Mouse (Mus musculus): ENCODE results near the gene Tmem238. TPM values are rescaled to one million over a fixed set of nuclear protein-coding genes. Genes with fewer than 3 reads are reported as not detected.

Tmem238 gene
- polyA plus RNA-seq, 1 experiment from 2014 or later, result 2.5 TPM

DNA sequence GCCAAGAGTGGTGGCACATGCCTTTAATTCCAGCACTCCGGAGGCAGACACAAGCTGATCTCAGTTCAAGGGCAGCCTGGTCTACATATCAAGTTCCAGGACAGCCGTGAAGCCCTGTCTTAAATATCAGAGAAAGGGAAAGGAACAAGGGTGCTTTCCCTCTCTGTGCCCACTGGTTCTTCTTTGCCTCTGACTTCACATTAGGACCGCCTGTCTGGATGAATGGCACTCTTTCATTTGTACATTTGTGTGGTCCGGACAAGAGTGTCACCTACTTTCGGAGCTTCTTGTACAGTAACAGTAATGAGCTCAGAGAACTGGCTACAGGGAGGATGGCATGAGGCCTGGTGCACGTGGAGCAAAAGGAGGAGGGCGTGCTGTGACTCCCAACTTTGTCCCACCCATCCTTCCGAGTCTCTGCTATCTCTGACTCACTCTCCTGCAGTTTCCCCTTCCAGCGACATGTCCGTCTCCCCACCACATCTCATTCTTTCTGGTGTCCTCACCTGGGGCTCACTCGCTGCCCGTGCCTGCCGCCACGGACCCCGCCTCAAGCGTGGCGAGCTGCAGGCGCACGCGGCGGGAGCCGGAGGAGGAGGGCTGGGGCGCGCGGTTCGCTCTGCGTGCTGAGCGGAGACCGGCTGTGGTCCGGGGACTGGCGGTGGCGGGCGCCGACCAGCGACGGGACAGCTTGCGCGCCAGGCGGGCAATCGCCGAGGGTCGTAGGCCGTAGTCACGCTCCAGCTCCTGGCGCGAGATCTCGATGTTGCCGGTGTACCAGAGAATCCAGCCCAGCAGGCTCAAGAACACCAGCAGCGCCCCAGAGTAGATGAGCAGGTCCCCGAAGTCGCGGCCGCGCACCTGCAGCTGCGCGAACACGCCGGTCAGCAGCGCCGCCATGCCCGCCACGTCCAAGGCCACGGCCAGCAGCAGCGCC is 689 bp downstream of the Tmem238 start:
- Histone ChIP-seq H3K27me3 (peaks cover 44% of the 10 kb centered on the region), H3K27ac (replicated peaks) (peak overlapping the region; percentile 61), H3K9me3 (no peaks in the 10 kb centered on the region), H3K36me3 (0 out of 2 replicates have a peak, but pooled peaks cover 2% of the 10 kb centered on the region), H3K4me3 (peak overlapping the region; percentile 56), H3K9ac (replicated peaks) (peak overlapping the region; percentile 82), H3K4me2 (replicated peaks) (peak overlapping the region; percentile 87), H3K4me1 (peaks cover 13% of the 10 kb centered on the region)
- 2% methylated on average over 64 of the region's 64 CpGs for WGBS
- ATAC-seq (ENCODE audit: low FRiP score, low read depth), result peak; percentile 59

DNA sequence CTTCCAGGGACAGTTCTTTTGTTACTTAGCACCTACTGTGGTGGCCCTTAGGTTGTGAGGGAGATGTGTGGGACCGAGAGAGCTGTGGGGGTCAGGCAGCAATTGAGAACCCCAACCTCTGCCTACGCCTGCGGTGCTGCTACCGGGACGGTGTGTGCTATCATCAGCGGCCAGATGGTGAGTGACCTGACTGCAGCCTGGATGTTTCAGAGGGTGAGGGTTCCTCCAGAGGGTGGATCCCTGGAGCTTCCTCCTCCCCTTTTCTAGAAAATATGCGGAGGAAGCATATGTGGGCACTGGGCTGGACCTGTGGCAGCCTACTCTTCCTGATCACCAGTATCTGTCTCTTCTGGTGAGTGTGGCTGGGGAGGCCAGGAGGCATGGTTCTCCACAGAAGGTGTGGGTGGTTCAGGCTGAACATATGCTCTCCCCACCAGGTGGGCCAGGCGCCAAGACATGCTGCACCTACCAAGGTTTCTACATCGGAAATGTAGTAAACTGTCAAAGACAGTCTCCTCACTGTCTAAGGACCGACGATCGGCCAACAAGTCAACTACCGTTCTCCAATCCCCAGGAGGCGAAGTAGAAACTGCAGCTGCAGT is 5.7 kb downstream of the Tmem238 start:
- Histone ChIP-seq H3K4me1 (peaks cover 14% of the 10 kb centered on the region; the same call in 1 of the 2 replicates), H3K27ac (replicated peaks) (no peak overlapping the region), H3K9me3 (no peaks in the 10 kb centered on the region), H3K9ac (replicated peaks) (no peak overlapping the region), H3K27me3 (peaks cover 46% of the 10 kb centered on the region), H3K36me3 (no peaks in the 10 kb centered on the region), H3K4me3 (no peak overlapping the region), H3K4me2 (replicated peaks) (no peak overlapping the region)
- no peak for ATAC-seq (ENCODE audit: low FRiP score, low read depth)
- WGBS, result 86% methylated on average over 14 of the region's 14 CpGs

DNA sequence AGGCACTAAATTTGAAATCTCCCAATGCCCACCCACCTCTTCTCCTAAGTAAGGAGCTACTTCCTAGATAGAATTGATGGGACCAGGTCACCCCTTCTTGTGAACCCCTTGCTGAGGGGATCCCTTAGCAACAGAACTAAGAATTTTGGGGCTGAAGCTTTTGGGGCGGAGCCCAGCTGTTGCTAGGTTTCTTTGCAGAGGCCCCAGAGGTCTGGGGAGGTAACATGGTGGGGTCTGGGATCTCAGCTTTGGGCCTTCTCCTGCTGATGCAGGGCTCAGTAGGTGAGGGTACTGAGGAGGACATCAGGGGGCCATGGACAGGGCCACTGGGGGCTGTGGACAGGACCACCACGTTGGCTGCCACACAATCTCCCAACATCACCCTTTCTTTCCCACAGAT is 6.7 kb downstream of the Tmem238 start, which contains the start of the genes Il11 and Tmem190:
Il11 (minus strand) TSS at position 101 of the 400 bp plus-strand sequence.
Tmem190 (plus strand) TSS at position 179 of the 400 bp plus-strand sequence.
- Histone ChIP-seq H3K9me3 (no peaks in the 10 kb centered on the region), H3K9ac (replicated peaks) (no peak within 1 kb of the TSS), H3K36me3 (no peaks in the 10 kb centered on the region), H3K4me3 (no peak within 1 kb of the TSS), H3K4me1 (peaks cover 13% of the 10 kb centered on the region), H3K4me2 (replicated peaks) (no peak within 1 kb of the TSS), H3K27me3 (peaks cover 46% of the 10 kb centered on the region), H3K27ac (replicated peaks) (no peak within 1 kb of the TSS)
- 84% methylated on average over 2 of the region's 2 CpGs for WGBS
- ATAC-seq (ENCODE audit: low FRiP score, low read depth), result no peak

- Histone ChIP-seq H3K27ac (replicated peaks) (no peak overlapping the region), H3K4me2 (replicated peaks) (no peak overlapping the region), H3K4me3 (no peak overlapping the region), H3K4me1 (peaks cover 19% of the 10 kb centered on the region), H3K9ac (replicated peaks) (no peak overlapping the region), H3K9me3 (no peaks in the 10 kb centered on the region), H3K27me3 (peaks cover 46% of the 10 kb centered on the region), H3K36me3 (no peaks in the 10 kb centered on the region)
- no peak for ATAC-seq (ENCODE audit: low FRiP score, low read depth)
- 58% methylated on average over 3 of the region's 3 CpGs for WGBS
Measured at GRCm38 (mm10) chr7:4782130-4782529, 7.3 kb downstream of the Tmem238 start.

GRCm38 (mm10) chr7:4779921-4780320 is 9.5 kb downstream of the Tmem238 start:
- Histone ChIP-seq H3K4me3 (no peak overlapping the region), H3K9me3 (no peaks in the 10 kb centered on the region), H3K27ac (replicated peaks) (no peak overlapping the region), H3K27me3 (peaks cover 59% of the 10 kb centered on the region), H3K36me3 (no peaks in the 10 kb centered on the region), H3K4me1 (peaks cover 23% of the 10 kb centered on the region), H3K4me2 (replicated peaks) (no peak overlapping the region), H3K9ac (replicated peaks) (no peak overlapping the region; the same call in 1 of the 2 replicates)
- 35% methylated on average over 5 of the region's 5 CpGs for WGBS
- no peak for ATAC-seq (ENCODE audit: low FRiP score, low read depth)

DNA sequence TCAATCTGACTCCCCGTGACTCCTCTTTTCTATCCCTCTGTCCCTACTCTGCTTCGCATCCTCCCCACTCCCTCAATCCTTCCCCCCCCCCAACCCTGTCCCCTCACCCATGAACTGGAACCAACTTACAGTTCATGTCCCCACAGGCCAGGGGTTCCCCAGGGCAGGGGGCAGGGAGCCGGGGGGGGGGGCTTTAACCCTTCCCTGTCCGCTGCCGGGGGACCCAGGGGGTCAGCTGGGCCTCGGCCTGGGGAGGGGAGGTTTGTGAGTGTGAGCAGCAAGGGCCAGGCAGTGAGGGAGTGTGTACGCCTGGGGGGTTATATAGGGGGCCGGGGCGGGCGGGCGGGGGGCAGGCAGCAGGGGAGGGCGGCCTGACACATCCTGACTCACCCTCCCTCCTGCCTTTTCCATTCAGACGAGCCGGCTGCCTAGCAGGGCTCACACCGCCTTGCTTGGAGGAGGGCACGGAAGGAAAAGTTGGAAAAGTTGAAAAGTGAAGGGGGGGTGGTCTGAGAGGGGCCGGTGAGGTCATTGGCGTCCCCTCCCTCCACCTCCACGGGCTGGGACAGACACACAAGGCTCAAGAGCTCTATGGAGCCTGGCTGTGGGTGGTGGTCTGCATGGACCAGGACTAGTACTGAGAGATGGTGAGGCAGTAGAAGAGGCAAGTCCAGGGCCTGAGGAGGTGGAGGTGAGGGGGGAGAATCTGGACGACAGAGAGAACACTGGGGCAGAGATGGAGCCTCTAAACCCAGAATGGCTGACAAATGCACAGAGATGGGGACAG is 11.4 kb downstream of the Tmem238 start:
- Histone ChIP-seq H3K27ac (replicated peaks) (no peak overlapping the region), H3K9me3 (no peaks in the 10 kb centered on the region), H3K9ac (replicated peaks) (peak overlapping the region; percentile 4; the same call in 1 of the 2 replicates), H3K4me2 (replicated peaks) (peak overlapping the region; percentile 48; the same call in 1 of the 2 replicates), H3K36me3 (no peaks in the 10 kb centered on the region), H3K27me3 (peaks cover 56% of the 10 kb centered on the region), H3K4me1 (peaks cover 23% of the 10 kb centered on the region), H3K4me3 (no peak overlapping the region)
- WGBS, result 3% methylated on average over 16 of the region's 20 CpGs
- ATAC-seq (ENCODE audit: low FRiP score, low read depth), result peak; percentile 17; the same call in 1 of the 2 replicates

DNA sequence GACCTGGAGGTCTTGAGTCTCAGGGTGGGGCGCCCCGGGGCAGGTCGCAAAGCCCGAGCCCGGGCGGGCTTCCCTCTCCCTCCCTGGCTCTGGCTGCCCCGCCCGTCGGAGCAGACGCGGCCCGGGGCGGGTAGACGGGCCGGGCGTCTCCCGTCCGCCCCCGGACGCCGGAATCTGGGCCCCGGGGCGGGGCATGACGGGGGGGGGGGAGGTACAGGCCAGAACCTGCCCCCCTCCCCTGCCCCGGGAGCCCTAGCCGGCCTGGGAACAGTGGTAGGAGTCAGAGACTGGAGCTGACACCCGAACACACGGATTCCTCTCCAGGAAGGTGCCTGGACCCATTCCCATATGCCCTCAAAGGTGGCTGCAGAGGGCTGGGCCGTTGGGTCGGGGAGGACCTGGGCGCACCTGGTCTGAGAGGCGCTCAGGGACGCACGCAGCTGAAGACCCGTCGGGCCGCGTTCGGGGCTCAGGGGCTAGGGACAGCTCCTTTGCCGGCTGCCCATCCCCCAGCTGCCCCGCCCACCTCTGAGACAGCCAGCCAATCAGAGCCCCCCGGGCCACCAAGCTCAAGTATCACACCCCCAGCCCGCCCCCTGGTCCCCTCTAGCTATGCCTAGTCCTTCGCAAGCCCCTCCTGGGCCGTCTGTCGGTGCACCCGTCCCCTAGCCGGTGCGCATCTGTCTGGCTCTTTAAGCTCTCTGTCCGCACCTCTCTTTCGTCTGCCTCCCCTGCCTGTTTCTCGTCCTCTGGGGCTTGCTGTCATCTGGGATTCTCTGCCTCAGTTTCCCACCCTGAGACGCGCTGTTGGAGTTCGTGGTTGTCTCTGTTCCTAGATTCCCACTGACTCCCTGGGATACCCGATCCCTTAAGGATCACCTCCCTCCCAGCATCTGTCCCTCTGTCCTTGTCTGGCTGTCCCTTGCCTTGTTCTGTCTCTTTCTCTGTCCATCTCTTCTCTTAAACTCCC is 12.3 kb downstream of the Tmem238 start:
- H3K4me1 ChIP-seq, result peaks cover 23% of the 10 kb centered on the region

DNA sequence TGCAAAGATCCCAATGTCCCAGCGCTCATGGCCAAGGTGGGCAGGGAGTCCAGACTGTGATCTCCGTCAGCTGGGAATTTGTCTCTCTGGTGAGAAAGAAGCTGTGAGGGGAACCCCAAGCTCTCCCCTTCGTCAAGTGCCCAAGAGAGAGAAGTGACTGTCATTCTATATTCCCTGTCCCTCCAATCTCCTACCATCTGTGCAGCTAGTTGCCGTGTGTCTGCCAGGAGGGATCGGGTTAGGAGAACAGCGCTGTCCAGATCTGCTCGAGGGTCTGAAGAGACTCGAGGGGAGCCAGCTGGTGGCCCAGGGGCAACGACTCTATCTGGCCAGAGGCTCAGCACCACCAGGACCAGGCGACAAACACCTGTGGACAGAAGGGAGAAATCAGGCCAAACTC is 13.3 kb downstream of the Tmem238 start:
- Histone ChIP-seq H3K9me3 (no peaks in the 10 kb centered on the region), H3K4me3 (no peak overlapping the region)

More for the DNA sequence above, 12.3 kb downstream of the Tmem238 start:
- no peak overlapping the region for H3K27ac ChIP-seq (replicated peaks)
- 2% methylated on average over 35 of the region's 56 CpGs for WGBS
- no peaks in the 10 kb centered on the region for H3K36me3 ChIP-seq
- peak overlapping the region; percentile 31 for H3K4me3 ChIP-seq
- H3K9ac ChIP-seq (replicated peaks), result peak overlapping the region; percentile 17
- peaks cover 56% of the 10 kb centered on the region for H3K27me3 ChIP-seq
- ATAC-seq (ENCODE audit: low FRiP score, low read depth), result peak; percentile 89
- no peaks in the 10 kb centered on the region for H3K9me3 ChIP-seq
- H3K4me2 ChIP-seq (replicated peaks), result peak overlapping the region; percentile 48

DNA sequence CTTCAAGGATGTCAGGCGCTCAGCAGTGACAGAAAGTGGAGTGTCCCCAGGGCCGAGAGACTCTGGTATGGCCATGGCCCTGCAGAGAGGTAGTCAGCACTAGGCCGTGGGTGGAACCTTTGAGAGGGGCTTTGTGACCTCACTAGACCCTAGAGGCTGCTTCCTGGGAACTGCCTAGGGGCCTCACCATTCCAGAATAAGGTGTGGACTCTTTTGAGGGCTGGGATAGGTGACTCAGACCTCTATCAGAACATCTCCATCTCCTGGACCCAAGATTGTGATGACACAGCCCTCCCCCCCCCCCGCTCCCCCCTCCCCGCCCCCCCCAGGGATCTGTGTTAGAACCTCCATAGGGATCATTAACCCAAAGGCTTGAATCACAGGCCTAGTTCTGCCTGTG is 18.3 kb downstream of the Tmem238 start, which contains the start of gene Fam71e2:
Fam71e2 (minus strand) TSS at position 101 of the 400 bp plus-strand sequence.
- no peak within 1 kb of the TSS for H3K9ac ChIP-seq (replicated peaks)
- H3K4me2 ChIP-seq (replicated peaks), result no peak within 1 kb of the TSS
- no peak within 1 kb of the TSS for H3K27ac ChIP-seq (replicated peaks)
- 87% methylated on average over 3 of the region's 5 CpGs for WGBS
- H3K27me3 ChIP-seq, result peaks cover 22% of the 10 kb centered on the region
- ATAC-seq (ENCODE audit: low FRiP score, low read depth), result no peak
- no peaks in the 10 kb centered on the region for H3K9me3 ChIP-seq
- H3K4me1 ChIP-seq, result peaks cover 3% of the 10 kb centered on the region; the same call in 1 of the 2 replicates
- H3K36me3 ChIP-seq, result no peaks in the 10 kb centered on the region
- H3K4me3 ChIP-seq, result no peak within 1 kb of the TSS

More for the DNA sequence above, 13.3 kb downstream of the Tmem238 start:
- WGBS, result 61% methylated on average over 10 of the region's 10 CpGs
- H3K27ac ChIP-seq (replicated peaks), result no peak overlapping the region
- no peak overlapping the region for H3K9ac ChIP-seq (replicated peaks)
- peaks cover 19% of the 10 kb centered on the region for H3K4me1 ChIP-seq
- H3K27me3 ChIP-seq, result peaks cover 56% of the 10 kb centered on the region
- no peaks in the 10 kb centered on the region for H3K36me3 ChIP-seq
- ATAC-seq (ENCODE audit: low FRiP score, low read depth), result no peak
- no peak overlapping the region for H3K4me2 ChIP-seq (replicated peaks)

- H3K9me3 ChIP-seq, result no peaks in the 10 kb centered on the region
- WGBS, result 14% methylated on average over 4 of the region's 4 CpGs
- no peak overlapping the region for H3K4me2 ChIP-seq (replicated peaks)
- peaks cover 4% of the 10 kb centered on the region; the same call in 1 of the 2 replicates for H3K27me3 ChIP-seq
- no peak overlapping the region for H3K4me3 ChIP-seq
- no peak for ATAC-seq (ENCODE audit: low FRiP score, low read depth)
- 0 out of 2 replicates have a peak overlapping the region, but pooled peaks have one; percentile 11 for H3K9ac ChIP-seq (replicated peaks)
- 0 out of 2 replicates have a peak overlapping the region, but pooled peaks have one; percentile 2 for H3K27ac ChIP-seq (replicated peaks)
- H3K36me3 ChIP-seq, result no peaks in the 10 kb centered on the region
- H3K4me1 ChIP-seq, result peaks cover 17% of the 10 kb centered on the region
Measured at GRCm38 (mm10) chr7:4764946-4765710, 24.3 kb downstream of the Tmem238 start.

Measured in midbrain, embryonic 12.5 days (tissue).